Mouse (Mus musculus) testis, postnatal 10 days (tissue): Measurements from ENCODE around the gene Cyp2b19.
"Not testable (repeated sequence)": the region's sequence is repeated elsewhere in the genome, so short reads cannot be mapped to it uniquely, and the experiment has no call there.

Experiments
- DNase-seq: peaks from one replicate; pipeline ENCODE4 v3.0.0; 2021; ENCODE audit warnings: low spot score

The Cyp2b19 gene

DNA sequence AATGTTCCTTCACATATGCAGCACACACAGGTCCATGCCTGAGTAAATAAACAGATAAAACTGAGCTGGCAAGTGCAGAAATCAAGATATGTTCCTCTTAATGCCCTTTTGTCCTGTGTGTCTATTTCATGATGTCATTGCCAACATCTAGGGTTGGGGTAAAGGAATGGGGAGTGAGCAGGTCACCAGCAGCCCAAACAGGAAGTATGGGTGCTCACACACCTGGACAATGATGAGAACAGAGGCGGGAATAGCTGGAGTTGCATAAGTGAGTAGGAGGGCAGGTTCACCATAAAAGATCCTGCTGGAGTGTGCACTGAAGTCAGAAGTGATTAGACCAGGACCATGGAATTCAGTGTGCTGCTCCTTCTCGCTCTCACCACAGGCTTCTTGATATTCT lies at the start of gene Cyp2b19:
TSS of gene Cyp2b19 (plus strand) at position 301 of the 400 bp plus-strand sequence.
- DNase-seq, result no peak

DNA sequence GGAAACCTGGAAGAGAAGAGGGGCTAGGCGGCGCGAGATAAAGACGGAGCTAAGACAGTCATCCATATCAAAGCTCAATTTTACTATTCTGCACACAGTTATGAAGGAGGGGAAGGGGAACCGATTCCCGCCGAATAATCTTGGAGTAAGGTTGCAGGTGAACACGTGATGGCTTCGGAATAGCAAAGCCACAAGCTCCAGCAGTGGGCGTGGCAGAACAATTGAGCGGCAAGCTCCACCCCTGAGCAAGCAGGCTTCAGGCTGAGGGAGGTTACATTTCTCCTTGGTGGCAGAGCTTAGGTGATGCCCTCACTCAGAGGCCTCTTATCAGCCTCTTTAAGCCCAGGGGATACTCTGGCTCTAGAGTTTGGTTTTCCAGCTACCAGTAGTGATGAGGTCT lies 45.9 kb upstream of the Cyp2b19 start:
- DNase-seq, result no peak

DNA sequence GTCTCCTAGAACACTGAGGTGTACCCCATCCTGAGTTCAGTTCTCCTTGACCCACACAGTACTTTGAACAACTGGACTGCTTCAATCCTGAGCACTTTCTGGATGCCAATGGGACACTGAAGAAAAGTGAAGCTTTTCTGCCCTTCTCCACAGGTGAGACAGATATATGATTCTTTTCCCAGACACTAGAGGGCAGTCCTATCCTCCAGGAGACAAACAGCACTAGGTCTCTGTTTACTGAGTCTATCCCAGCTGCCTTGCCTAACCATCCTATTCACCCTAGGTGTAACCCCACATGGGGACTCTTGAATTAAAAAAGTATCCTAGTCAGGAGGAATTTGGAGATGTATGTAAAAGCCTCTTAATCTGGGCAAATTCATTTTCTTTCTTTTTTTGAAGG lies 18.0 kb upstream of the Cyp2b19 start:
- DNase-seq, result no peak

DNA sequence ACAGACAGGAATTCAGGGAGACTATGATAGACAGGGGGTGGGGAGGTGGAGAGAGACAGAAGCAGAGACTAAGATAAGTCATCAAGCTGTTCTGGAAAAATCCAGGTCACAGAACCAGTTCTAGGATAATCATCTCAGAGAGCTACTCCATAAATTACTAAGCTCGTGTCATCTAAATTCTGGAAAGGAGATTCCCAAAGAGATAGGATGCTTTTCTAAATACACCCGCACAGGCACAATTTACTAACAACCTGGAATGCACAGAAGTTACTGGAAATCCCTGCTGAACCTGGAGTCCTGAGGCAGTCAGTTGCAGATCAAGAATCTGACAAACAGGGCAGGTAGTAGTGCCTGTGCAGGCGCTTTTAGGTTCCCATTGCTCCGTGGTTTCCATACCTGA lies 13.0 kb upstream of the Cyp2b19 start:
- no peak for DNase-seq

DNA sequence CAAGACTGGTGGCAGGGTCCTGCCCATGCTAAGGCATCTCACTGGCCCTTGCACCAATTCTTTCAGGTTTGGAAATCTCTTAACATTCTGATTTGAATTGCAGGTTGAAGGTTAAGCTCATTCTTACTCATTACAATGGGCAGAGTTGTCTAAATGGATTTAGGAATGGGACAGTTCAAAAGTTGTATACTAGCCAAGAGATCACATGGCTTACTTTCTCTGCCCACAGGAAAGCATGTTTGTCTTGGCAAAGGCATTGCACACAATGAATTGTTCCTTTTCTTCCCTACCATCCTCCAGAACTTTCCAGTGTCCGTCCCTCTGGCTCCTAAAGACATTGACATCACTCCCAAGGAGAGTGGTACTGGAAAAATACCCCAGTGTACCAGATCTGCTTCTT lies 11.5 kb upstream of the Cyp2b19 start:
- DNase-seq, result no peak

DNA sequence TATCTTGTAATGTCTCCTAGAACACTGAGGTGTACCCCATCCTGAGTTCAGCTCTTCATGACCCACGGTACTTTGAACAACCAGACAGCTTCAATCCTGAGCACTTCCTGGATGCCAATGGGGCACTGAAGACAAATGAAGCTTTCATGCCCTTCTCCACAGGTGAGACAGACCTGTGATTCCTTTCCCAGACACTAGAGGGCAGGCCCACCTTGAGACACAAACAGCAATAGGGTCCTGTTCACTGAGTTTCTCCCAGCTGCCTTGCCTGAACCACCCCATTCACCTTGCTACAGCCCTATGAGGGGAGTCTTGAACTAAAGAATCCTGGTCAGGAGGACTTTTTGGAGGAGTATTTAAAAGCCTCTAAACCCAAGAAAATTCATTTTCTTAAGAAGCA lies 10.1 kb downstream of the Cyp2b19 start:
- peak; percentile 49 for DNase-seq

DNA sequence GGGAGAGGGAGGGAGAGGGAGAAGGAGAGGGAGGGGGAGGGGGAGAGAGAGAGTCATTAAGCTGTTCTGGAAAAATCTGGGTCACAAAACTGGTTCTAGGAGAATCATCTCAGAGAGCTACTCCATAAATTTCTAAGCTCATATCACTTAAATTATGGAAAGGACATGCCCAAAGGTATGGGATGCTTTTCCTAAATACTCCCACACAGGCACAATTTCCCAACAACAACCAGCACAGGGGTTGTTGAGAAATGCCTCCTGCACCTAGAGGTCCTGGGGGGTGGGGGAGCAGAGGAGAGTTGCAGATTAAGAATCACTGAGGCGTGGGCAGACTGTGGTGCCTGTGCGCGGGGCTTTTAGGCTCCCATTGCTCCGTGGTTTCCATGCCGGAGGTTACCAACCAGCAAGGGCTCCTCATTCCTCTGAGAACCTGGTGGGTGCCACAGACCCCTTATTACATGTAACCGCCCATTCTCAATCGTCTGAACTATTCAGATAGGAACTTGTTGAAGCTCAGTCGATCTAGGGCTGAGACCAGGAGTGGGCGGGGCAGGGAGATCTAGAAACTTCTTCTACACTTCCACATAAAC lies 13.0 kb downstream of the Cyp2b19 start:
- no peak for DNase-seq

DNA sequence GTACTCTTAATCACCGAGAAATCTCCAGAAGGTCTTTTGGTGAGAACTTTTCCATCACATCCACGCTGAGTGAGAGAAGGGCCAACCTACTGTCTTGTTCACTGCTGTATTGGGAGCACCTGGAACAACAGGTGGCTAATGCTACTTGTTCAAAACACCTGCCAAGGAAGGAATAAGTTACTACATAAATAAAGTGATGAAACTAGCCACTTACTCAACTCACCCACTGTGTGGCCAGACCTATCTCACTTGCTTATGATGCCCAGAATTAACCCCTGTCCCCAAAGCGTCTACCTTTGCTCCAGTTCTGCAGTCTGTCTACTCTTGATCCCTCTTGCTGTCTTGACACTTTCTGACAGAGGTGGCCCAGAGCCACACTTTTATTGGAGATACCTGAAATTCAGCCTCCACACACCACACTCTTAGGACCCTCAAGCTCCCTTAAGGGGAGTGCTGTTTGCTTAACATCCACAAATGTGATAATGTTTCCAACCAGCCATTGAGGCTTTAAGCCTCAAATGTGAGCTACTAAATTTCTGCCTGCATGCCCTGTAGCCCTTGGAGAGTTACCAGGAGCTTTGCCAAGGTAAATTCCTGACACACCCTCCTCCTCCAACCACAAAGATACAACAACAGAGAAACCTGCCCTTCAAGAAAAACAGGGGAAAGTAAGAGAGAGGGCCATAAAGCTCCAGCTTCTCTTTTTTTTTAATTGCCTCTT lies 16.1 kb downstream of the Cyp2b19 start:
- DNase-seq, result no peak

DNA sequence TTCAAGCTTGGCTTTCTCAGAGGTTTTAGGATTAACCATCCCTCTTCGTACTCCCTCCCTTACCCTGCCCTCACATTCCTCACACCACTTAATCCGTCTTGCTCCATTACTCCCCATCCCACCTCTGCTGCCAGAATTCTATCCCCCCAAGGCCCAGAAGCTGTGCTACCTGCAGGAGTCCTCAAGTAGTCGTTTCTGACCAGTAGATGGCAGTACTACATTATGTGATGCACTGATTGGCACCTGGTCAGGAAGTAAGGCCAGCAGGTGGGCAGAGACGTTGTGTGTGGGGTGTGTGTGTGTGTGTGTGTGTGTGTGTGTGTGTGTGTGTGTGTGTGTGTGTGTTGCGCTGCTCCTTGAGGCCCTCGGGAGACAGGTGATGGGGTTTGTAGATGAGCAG lies 18.9 kb downstream of the Cyp2b19 start:
- no peak for DNase-seq

DNA sequence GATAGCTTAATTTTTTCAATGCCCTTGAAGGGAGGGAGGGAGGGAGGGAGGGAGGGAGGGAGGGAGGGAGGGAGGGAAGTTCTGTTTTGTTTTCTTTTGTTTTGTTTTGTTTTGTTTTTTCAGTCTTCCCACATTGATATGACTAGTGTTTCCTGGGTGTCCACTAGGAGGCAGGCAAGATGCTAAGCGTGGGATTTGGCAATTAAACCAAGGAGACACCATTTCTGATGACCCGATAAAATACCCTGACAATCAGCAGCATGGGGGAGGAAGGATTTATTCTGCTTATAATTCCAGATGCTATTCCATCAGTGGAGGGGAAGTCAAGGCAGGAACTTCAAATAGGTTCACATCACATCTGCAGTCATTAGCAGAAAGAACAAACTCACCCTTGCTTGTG lies 20.9 kb downstream of the Cyp2b19 start:
- no peak for DNase-seq

DNA sequence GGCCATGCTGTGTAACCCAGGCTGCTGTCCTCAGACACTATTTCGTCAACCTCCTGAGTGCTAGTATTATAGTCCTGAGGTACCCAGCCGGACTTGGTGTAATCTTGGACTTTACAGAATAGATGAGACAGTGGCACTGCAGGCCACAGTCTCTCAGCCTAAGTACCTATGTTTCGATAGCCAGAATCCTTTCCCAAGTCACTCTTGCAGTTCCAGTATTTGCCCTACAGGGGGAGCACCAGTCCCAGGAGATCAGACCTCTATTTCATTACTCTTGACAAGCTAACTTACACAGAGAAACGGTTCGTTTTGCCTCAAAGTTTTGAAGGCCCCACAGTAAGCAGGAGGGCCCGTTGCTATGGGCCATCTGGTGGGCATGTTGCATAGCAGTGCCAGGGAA lies 21.5 kb downstream of the Cyp2b19 start:
- peak; percentile 64 for DNase-seq

DNA sequence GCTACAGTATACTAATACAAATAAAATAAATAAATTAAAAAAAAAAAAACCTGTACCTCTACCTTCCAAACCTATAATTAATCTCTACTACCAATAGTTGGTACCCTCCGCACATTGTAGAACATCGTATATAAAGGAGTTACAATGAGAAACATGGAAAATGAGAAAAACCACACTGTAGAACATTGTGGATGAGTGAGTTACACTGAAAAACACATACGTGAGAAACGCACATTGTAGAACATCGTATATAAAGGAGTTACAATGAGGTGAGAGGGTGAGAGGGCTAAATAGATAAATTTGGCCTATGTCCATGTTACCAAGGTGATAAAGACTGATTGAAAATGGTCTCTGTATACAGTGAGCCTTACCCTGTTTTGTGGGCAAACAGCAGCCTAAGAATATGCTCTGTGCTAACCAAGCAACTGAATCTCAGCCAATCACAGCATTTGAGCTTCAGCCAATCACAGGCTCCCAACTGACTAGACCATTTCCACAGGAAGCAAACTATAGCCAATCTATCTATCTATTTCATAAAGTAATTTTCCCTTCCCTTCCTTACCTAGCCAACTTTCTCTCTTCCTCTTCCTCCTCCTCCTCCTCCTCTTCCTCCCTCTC lies 23.0 kb downstream of the Cyp2b19 start:
- no peak for DNase-seq

DNA sequence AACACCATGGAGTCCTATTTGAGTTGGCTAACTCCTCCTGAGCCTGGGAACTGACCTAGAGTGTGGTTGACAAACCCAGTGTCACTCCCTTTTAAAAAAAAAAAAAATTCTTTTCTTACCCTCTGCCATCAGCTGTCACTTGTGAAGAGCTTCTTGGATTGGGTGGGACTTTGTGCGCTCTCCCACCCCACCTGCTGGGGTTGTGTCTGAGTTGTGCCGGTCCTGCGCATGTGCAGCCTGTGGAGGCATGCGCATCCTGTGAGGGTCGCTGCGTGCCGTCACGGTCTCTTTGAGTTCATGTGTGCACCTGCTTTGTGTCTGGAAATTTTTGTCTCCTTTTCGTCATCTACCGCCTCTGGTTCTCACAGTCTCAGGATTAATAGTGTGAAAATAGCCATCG lies 23.6 kb downstream of the Cyp2b19 start:
- DNase-seq, result no peak

DNA sequence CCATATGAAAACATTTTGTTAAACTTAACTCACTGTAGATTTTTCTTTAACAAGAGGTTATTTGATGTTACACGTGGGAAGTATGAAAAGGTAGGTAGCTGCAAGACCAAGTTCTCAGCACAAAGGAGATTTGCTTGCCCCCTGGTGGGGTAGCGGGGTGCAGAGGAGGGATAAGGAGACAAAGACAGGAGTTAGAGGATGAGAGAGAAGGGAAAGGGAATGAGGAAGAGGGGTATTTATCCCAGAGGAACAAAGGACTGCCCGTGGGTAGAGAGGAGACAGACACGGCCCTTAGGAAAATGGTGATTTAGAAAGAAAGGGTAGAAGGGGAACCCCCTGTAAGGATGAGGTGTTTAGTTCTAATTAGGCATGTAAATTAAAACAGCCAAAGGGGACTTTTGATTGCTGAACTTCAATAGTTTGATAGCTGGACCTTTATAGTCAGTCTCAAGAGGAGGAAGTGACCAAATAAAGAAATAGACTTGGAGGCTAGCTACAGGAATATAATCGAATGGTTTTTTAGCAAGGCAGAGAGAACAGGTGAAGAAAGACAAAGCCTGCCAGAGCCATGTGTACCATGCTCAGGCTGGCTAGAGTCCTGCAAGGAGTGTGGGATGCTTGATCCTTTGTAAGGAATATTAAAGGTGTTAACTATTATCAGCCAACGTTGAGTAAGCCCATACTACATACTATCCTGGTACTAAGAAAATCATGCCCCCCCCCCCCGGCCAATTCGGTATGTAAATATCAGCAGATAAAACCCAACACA lies 24.2 kb downstream of the Cyp2b19 start:
- no peak for DNase-seq

DNA sequence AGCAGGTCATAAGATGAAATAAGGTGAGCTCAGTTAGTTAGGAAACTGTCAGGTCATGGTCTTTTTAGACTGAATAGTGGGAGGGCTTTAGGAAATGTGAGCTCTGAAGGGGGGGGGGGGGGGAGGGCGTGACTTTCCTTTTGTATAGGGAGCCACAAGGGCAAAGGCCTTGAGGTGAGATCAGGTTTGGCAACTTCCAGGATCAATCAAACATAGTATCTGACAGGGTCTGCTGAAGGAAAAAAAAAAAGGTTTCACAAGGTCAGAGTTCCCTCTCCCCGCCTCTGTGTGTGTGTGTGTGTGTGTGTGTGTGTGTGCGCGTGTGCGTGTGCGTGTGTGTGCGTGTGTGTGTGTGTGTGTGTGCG lies 24.8 kb downstream of the Cyp2b19 start:
- DNase-seq, result no peak

DNA sequence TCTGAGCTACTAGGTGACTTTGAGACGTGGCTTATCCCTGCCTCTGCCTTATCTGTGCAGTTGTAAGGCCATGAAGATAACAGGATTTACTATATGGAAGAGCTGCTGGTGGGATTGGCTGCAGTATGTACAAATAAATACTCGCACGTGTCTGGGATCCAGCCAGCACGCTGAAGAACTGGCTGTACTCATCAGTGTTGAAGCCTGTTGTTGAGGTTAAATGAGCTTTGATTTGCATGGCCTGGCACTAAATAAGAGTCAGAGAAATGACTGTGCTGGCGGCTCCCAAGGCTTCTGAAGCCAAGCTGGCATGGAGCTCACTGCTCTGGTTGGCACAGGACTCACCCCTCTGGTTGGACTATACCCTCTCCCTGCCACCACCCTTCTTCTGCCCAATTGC lies 26.2 kb downstream of the Cyp2b19 start:
- DNase-seq, result peak; percentile 48

DNA sequence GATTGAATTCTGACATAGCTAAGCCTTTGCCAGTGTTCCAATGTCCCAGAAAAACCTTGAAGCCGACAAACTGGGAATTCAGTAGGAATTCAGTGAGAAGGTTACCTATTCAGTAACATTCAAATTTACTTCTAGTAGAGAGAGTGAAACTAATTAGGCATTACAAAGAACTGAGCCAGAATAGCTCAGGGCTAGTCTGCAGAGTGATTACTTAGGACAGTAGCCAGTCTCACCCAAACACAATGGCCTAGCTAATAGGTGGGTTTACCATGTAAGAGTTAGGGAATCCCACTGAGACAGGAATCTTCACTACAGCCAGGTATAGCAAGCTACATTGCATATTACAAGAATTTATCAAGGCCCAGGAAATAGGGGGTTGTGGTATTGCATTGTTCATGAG lies 29.1 kb downstream of the Cyp2b19 start:
- not testable (repeated sequence) for DNase-seq

DNA sequence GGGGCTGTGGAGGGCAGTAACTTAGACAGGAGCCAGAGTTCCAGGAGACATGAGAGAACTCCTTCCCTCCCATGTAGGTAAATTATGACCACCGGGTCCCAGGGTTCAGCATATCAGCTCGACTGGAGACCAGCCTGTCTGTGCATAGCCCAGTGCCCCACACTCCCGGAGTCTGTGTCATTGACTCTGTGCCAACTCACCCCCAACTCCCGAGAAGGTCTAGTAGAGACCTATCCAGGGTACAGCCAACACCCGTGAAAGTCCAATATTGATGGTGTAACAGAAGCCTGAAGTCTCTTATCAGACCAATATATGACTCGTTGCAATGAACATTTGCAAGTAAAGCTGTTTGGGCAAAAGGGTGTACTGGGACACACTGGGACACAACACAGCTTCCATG lies 33.0 kb downstream of the Cyp2b19 start:
- DNase-seq, result no peak

DNA sequence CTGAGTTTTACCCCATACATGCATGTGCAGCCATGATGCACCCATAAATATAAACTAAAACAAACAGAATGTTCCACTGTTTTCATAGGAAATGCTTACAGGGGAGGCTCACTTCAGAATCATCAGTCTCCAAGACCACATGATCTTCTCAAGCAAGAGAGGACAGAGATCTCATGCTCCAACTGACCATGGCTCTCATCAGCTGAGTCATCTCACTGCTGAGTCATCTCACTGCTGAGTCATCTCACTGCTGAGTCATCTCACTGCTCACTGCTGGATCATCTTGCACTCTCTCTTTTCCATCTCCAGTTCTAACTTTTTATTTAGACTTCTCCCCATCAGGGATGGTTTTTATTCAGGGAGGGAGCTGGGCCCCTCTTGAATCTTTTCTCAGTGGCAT lies 43.2 kb downstream of the Cyp2b19 start:
- no peak for DNase-seq

DNA sequence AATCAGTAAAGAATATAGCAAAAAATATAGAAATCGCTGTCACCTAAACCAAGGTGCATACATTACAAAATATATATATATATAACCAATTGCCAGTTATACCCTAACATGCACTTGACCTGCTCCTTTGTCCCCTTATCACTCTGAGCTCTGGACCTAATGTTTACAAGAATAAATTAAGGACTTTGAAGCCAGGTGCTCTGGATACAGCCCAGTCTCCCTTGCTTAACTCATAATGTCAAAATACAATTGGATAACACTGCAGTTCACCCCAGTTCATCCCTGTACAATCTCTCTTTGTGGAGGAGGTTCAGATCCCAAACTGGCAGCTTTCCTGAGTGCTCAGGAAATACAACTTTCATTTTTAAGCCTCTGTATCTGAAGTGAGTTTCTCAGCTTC lies 44.1 kb downstream of the Cyp2b19 start:
- DNase-seq, result no peak

DNA sequence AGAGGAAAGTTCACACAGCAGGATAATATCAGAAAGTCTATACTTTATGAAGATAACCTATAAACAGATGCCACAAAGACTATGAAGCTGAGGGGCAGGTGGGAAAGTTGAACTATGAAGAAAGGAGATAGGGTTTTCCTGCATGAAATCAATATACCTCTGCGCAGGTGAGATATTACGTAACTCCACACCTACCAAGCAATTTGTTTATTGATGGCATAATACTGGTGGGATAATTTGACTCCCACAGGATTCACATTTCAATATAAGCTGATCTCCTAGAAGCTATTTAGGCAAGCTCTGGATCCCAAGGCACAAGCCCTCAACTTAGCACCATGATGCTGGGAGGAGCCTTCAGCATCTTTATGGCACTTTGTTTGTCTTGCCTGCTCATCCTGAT lies 51.6 kb downstream of the Cyp2b19 start, which contains the start of gene Cyp2g1:
TSS of gene Cyp2g1 (plus strand) at position 301 of the 400 bp plus-strand sequence.
- no peak for DNase-seq
